Mouse (Mus musculus): Measurements from ENCODE around the gene Olfr635. TPM values are rescaled to one million over a fixed set of nuclear protein-coding genes. Genes with fewer than 3 reads are reported as not detected.
"Not testable (repeated sequence)": the region's sequence is repeated elsewhere in the genome, so short reads cannot be mapped to it uniquely, and the experiment has no call there.

Olfr635 gene
- not detected in 2 replicates for polyA plus RNA-seq (2014; fragmentation: Nextera tagmentation; extraction: Ambion mirVana)

DNA sequence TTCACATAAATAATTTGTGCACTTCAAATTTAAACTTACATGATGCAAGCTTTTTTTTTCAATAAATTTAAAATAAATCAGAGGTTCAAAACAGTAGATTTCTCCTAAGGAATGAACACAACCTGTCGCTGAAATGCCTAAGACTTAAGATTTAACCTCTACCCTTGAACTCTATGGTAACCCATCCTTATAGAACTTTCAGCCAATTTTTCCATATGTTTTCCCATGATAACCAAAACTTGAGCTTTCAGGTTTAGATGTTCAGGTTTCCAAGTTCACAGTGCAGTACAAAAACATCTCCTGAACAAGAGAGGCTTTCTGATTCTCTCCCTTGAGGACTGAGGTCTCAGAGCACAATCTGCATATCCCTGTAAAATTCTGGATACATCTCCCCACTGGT lies at the start of gene Olfr635:
TSS of gene Olfr635 (plus strand) at position 301 of the 400 bp plus-strand sequence.
- H3K4me1 ChIP-seq (ENCODE audit: control insufficient read depth, insufficient read depth, low read length): no peaks in the 10 kb centered on the region
- H3K27ac ChIP-seq (ENCODE audit: low read depth, low read length): no peak within 1 kb of the TSS
- H3K9ac ChIP-seq (ENCODE audit: low read depth, low read length): no peak within 1 kb of the TSS
- H3K4me3 ChIP-seq (ENCODE audit: low read depth, low read length): no peak within 1 kb of the TSS
- H3K9me3 ChIP-seq (replicated peaks; ENCODE audit: control insufficient read depth, low read length): no peaks in the 10 kb centered on the region
- 71% methylated on average over 1 of the region's 1 CpGs for WGBS (ENCODE audit: insufficient replicate concordance)
- H3K27me3 ChIP-seq (ENCODE audit: control insufficient read depth, insufficient read depth, low read length): no peaks in the 10 kb centered on the region
- H3K4me2 ChIP-seq: no peak within 1 kb of the TSS
- no peaks in the 10 kb centered on the region for H3K36me3 ChIP-seq (ENCODE audit: control insufficient read depth, insufficient read depth, low read length)
- ATAC-seq (replicated peaks; ENCODE audit: insufficient number of reproducible peaks, low FRiP score, low TSS enrichment): no peak

DNA sequence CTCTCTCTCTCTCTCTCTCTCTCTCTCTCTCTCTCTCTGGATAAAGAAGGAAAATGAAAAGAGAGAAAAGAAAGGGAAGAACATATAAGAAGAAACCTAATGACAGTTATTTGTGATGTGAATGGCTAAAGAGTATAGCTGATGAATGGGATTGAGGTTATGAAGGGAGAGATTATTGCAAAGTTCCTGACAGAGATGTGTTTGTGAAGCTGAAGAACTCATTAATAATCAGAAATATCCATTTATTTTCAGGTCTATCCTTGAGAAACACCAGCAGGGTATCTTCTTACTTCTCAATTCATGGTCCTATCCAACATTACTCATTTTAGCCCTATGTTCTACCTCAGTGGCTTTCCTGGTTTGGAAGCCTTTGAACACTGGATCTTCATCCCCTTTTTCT lies 42.4 kb upstream of the Olfr635 start, which contains the start of gene Olfr631:
TSS of gene Olfr631 (plus strand) at position 301 of the 400 bp plus-strand sequence.
- no peaks in the 10 kb centered on the region for H3K27me3 ChIP-seq (ENCODE audit: control insufficient read depth, insufficient read depth, low read length)
- H3K27ac ChIP-seq (ENCODE audit: low read depth, low read length): no peak within 1 kb of the TSS
- H3K9ac ChIP-seq (ENCODE audit: low read depth, low read length): no peak within 1 kb of the TSS
- ATAC-seq (replicated peaks; ENCODE audit: insufficient number of reproducible peaks, low FRiP score, low TSS enrichment): no peak
- H3K4me3 ChIP-seq (ENCODE audit: low read depth, low read length): no peak within 1 kb of the TSS
- H3K4me2 ChIP-seq: no peak within 1 kb of the TSS
- no peaks in the 10 kb centered on the region for H3K9me3 ChIP-seq (replicated peaks; ENCODE audit: control insufficient read depth, low read length)
- no peaks in the 10 kb centered on the region for H3K36me3 ChIP-seq (ENCODE audit: control insufficient read depth, insufficient read depth, low read length)
- H3K4me1 ChIP-seq (ENCODE audit: control insufficient read depth, insufficient read depth, low read length): no peaks in the 10 kb centered on the region

DNA sequence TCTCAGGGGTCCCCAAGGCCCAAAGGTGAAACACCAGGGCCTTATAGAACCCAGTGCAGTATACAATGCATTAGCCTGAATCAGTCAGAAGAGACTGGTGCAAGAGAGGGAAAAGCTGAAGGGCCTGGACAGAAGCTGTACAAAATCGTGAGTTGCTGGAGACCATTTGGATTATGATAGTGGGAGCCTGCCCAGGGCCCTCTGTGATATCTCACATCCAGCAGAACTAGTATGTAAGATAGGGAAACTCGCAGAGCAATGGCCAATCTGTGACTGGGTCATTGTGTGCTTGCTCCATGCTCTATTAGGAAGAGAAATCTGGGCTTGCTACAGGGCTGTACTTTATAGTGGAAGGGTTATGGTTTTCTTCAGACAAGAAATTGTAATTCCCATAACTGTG lies 36.7 kb upstream of the Olfr635 start, which contains the start of gene Olfr632:
TSS of gene Olfr632 (plus strand) at position 84 of the 400 bp plus-strand sequence.
- Histone ChIP-seq H3K27ac (ENCODE audit: low read depth, low read length) (no peak within 1 kb of the TSS), H3K4me1 (ENCODE audit: control insufficient read depth, insufficient read depth, low read length) (no peaks in the 10 kb centered on the region), H3K9me3 (replicated peaks; ENCODE audit: control insufficient read depth, low read length) (no peaks in the 10 kb centered on the region), H3K4me3 (ENCODE audit: low read depth, low read length) (no peak within 1 kb of the TSS), H3K9ac (ENCODE audit: low read depth, low read length) (no peak within 1 kb of the TSS), H3K4me2 (no peak within 1 kb of the TSS), H3K36me3 (ENCODE audit: control insufficient read depth, insufficient read depth, low read length) (no peaks in the 10 kb centered on the region), H3K27me3 (ENCODE audit: control insufficient read depth, insufficient read depth, low read length) (no peaks in the 10 kb centered on the region)
- no peak for ATAC-seq (replicated peaks; ENCODE audit: insufficient number of reproducible peaks, low FRiP score, low TSS enrichment)
- WGBS (ENCODE audit: insufficient replicate concordance): 55% methylated on average over 2 of the region's 2 CpGs

DNA sequence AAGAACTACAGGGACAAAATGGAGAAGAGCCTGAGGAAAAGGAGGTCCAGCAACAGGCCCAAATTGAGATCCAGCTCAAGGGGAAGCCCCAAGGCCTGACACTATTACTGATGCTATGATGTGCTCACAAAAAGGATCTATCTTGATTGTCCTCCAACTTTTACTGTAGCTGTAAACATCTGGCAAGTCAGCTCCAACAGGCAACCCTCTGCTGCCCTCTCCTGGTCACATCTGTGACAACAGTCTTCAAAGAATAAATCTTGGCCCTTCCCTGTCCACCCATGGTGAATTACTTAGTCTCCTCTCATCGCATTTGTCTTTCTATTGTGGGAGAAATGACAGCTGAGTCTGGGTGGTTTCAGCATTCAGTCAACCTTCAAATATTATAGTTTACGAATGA lies 28.2 kb upstream of the Olfr635 start:
- ATAC-seq (replicated peaks; ENCODE audit: insufficient number of reproducible peaks, low FRiP score, low TSS enrichment): no peak

DNA sequence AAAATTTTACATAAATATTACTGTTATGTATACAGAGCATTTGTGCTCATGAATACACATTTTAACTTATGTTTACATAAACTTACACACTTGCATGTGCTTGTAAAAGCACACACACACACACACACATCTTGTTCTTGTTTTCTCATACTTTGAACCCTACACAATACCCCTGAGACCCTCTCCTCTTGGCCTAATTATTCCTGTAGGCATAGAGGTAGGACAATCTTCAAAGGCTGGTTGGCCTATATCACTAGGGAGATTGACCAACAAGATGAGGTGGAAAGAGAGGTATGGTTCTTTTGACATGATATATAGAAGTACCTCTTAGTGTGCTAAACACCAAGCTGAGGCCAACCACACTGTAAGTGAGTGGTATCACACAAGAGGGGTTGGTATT lies 26.8 kb upstream of the Olfr635 start, which contains the start of gene Olfr633:
TSS of gene Olfr633 (plus strand) at position 301 of the 400 bp plus-strand sequence.
- Histone ChIP-seq H3K4me2 (no peak within 1 kb of the TSS), H3K9ac (ENCODE audit: low read depth, low read length) (no peak within 1 kb of the TSS), H3K4me3 (ENCODE audit: low read depth, low read length) (no peak within 1 kb of the TSS), H3K27me3 (ENCODE audit: control insufficient read depth, insufficient read depth, low read length) (no peaks in the 10 kb centered on the region), H3K36me3 (ENCODE audit: control insufficient read depth, insufficient read depth, low read length) (no peaks in the 10 kb centered on the region), H3K27ac (ENCODE audit: low read depth, low read length) (no peak within 1 kb of the TSS), H3K4me1 (ENCODE audit: control insufficient read depth, insufficient read depth, low read length) (no peaks in the 10 kb centered on the region), H3K9me3 (replicated peaks; ENCODE audit: control insufficient read depth, low read length) (no peaks in the 10 kb centered on the region)
- ATAC-seq (replicated peaks; ENCODE audit: insufficient number of reproducible peaks, low FRiP score, low TSS enrichment): no peak

More for the DNA sequence above, 28.2 kb upstream of the Olfr635 start:
- no peak overlapping the region for H3K4me3 ChIP-seq (ENCODE audit: low read depth, low read length)
- H3K4me1 ChIP-seq (ENCODE audit: control insufficient read depth, insufficient read depth, low read length): no peaks in the 10 kb centered on the region
- H3K9ac ChIP-seq (ENCODE audit: low read depth, low read length): no peak overlapping the region
- H3K9me3 ChIP-seq (replicated peaks; ENCODE audit: control insufficient read depth, low read length): no peaks in the 10 kb centered on the region
- 26% methylated on average over 2 of the region's 2 CpGs for WGBS (ENCODE audit: insufficient replicate concordance)
- no peaks in the 10 kb centered on the region for H3K27me3 ChIP-seq (ENCODE audit: control insufficient read depth, insufficient read depth, low read length)
- H3K27ac ChIP-seq (ENCODE audit: low read depth, low read length): no peak overlapping the region
- no peak overlapping the region for H3K4me2 ChIP-seq
- H3K36me3 ChIP-seq (ENCODE audit: control insufficient read depth, insufficient read depth, low read length): no peaks in the 10 kb centered on the region

DNA sequence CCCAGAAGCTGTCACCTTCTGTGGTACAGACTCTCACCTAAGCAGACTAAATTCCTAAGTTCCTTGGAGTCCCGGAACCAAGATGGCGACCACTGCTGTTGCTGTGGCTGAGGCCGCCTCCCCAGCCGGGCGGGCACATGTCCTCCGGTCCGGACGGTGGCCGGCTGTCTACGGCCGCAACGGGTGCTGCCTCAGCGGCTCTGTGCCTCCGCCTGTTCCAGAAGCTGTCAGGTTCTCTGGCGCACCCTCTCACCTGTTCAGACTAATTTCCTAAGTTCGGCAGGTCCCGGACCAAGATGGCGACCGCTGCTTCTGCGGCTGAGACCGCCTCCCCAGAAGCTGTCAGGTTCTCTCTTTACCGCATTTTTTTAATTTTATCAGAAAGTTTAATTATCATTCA lies 4.1 kb upstream of the Olfr635 start:
- H3K4me1 ChIP-seq (ENCODE audit: control insufficient read depth, insufficient read depth, low read length); ATAC-seq (replicated peaks; ENCODE audit: insufficient number of reproducible peaks, low FRiP score, low TSS enrichment); H3K36me3 ChIP-seq (ENCODE audit: control insufficient read depth, insufficient read depth, low read length); H3K27me3 ChIP-seq (ENCODE audit: control insufficient read depth, insufficient read depth, low read length); H3K9me3 ChIP-seq (replicated peaks; ENCODE audit: control insufficient read depth, low read length); H3K27ac ChIP-seq (ENCODE audit: low read depth, low read length); H3K4me2 ChIP-seq; H3K9ac ChIP-seq (ENCODE audit: low read depth, low read length); H3K4me3 ChIP-seq (ENCODE audit: low read depth, low read length): not testable (repeated sequence)
- WGBS (ENCODE audit: insufficient replicate concordance): 94% methylated on average over 22 of the region's 22 CpGs

DNA sequence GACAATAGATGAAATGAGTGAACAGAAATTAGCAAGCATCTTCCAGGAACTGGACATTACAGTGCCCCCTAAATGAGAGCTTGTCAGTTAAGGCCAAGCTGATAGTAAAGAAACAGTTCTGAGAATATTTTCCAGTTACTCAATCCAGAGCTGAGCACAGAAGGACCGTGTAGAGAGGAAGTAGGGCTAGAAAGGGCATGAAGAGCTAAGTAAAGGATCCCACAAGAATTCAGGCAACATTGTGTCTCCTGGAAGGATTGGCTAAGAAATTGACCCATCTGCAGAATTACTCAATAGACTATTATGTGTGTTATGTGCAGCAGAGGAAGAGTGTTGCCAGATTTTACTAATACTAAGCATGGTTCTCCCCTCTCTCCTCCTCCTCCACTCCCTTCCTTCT lies 830 bp downstream of the Olfr635 start:
- no peak for ATAC-seq (replicated peaks; ENCODE audit: insufficient number of reproducible peaks, low FRiP score, low TSS enrichment)
- 74% methylated on average over 1 of the region's 1 CpGs for WGBS (ENCODE audit: insufficient replicate concordance)
- no peak overlapping the region for H3K4me3 ChIP-seq (ENCODE audit: low read depth, low read length)
- no peak overlapping the region for H3K27ac ChIP-seq (ENCODE audit: low read depth, low read length)
- H3K36me3 ChIP-seq (ENCODE audit: control insufficient read depth, insufficient read depth, low read length): no peaks in the 10 kb centered on the region
- no peak overlapping the region for H3K4me2 ChIP-seq
- no peaks in the 10 kb centered on the region for H3K27me3 ChIP-seq (ENCODE audit: control insufficient read depth, insufficient read depth, low read length)
- no peaks in the 10 kb centered on the region for H3K4me1 ChIP-seq (ENCODE audit: control insufficient read depth, insufficient read depth, low read length)
- H3K9me3 ChIP-seq (replicated peaks; ENCODE audit: control insufficient read depth, low read length): no peaks in the 10 kb centered on the region
- no peak overlapping the region for H3K9ac ChIP-seq (ENCODE audit: low read depth, low read length)

DNA sequence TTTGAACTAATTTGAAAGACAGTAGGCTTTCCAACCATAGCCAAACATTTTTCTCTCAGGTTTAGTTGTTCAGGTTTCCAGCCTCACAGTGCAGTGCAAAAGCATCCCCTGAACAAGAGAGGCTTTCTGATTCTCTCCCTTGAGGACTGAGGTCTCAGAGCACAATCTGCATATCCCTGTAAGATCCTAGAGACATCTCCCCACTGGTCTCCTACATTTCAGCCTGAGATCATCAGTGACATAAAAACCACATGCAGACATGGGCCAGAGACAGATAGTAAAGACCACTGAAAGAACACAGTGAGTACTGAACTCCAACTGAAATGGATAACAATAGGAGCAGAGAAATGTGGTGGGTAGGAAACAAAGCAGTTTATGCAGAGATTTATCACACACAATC lies 27.5 kb downstream of the Olfr635 start, which contains the start of gene Olfr638:
TSS of gene Olfr638 (plus strand) at position 301 of the 400 bp plus-strand sequence.
- Histone ChIP-seq H3K27ac (ENCODE audit: low read depth, low read length) (no peak within 1 kb of the TSS), H3K4me2 (no peak within 1 kb of the TSS), H3K9me3 (replicated peaks; ENCODE audit: control insufficient read depth, low read length) (no peaks in the 10 kb centered on the region), H3K36me3 (ENCODE audit: control insufficient read depth, insufficient read depth, low read length) (no peaks in the 10 kb centered on the region), H3K27me3 (ENCODE audit: control insufficient read depth, insufficient read depth, low read length) (no peaks in the 10 kb centered on the region), H3K9ac (ENCODE audit: low read depth, low read length) (no peak within 1 kb of the TSS), H3K4me1 (ENCODE audit: control insufficient read depth, insufficient read depth, low read length) (no peaks in the 10 kb centered on the region), H3K4me3 (ENCODE audit: low read depth, low read length) (no peak within 1 kb of the TSS)
- ATAC-seq (replicated peaks; ENCODE audit: insufficient number of reproducible peaks, low FRiP score, low TSS enrichment): no peak

DNA sequence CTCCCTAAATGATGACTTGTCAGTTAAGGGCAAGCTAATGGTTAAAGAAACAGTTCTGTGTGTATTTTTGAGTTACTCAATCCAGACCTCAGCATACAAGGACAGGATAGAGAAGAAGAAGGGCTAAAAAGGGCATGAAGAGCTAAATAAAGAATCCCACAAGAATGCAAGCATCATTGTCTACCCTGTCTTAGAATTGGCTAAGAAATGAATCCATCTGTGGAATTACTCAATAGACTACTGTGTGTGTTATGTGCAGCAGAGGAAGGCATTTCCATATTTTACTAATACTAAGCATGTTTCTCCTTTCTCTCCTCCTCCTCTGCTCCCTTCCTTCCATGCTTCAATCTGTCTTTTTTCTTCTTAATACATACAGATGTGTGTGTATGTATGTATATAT lies 28.2 kb downstream of the Olfr635 start:
- Histone ChIP-seq H3K36me3 (ENCODE audit: control insufficient read depth, insufficient read depth, low read length) (no peaks in the 10 kb centered on the region), H3K9ac (ENCODE audit: low read depth, low read length) (no peak overlapping the region), H3K27ac (ENCODE audit: low read depth, low read length) (no peak overlapping the region), H3K4me3 (ENCODE audit: low read depth, low read length) (no peak overlapping the region), H3K27me3 (ENCODE audit: control insufficient read depth, insufficient read depth, low read length) (no peaks in the 10 kb centered on the region), H3K4me1 (ENCODE audit: control insufficient read depth, insufficient read depth, low read length) (no peaks in the 10 kb centered on the region), H3K4me2 (no peak overlapping the region), H3K9me3 (replicated peaks; ENCODE audit: control insufficient read depth, low read length) (no peaks in the 10 kb centered on the region)
- no peak for ATAC-seq (replicated peaks; ENCODE audit: insufficient number of reproducible peaks, low FRiP score, low TSS enrichment)
